Mouse (Mus musculus) forebrain, embryonic 16.5 days (tissue): Measurements from ENCODE around the gene Pomp. TPM values are rescaled to one million over a fixed set of nuclear protein-coding genes. Genes with fewer than 3 reads are reported as not detected.

Experiments used
- ATAC-seq: fragments of 200-750 bp; cut with Nextera tagmentation; 2 replicates; pipeline ENCODE4 v1.8.0; 2017; ENCODE audit warnings: mild to moderate bottlenecking, moderate library complexity
- H3K27ac ChIP-seq: fragments of 300-500 bp; sonication (generic); 2 replicates; pipeline ENCODE4 v1.5.1; 2014; ENCODE audit warnings: low read length, control low read depth
- H3K27me3 ChIP-seq: fragments of 300-500 bp; sonication (generic); replicated peaks from 2 replicates; pipeline ENCODE4 v1.6.1; 2014; ENCODE audit warnings: low read length; ENCODE audit not compliant: control insufficient read depth, insufficient read depth
- H3K36me3 ChIP-seq: fragments of 300-500 bp; sonication (generic); 2 replicates; pipeline ENCODE4 v1.6.1; 2014; ENCODE audit not compliant: control insufficient read depth, insufficient read depth
- H3K4me1 ChIP-seq: fragments of 300-500 bp; sonication (generic); replicated peaks from 2 replicates; pipeline ENCODE4 v1.6.1; 2014; ENCODE audit warnings: low read length; ENCODE audit not compliant: control insufficient read depth, insufficient read depth
- H3K4me2 ChIP-seq: fragments of 300-500 bp; sonication (generic); 2 replicates; pipeline ENCODE4 v1.6.1; 2014; ENCODE audit warnings: mild to moderate bottlenecking, low read length, control low read depth
- H3K4me3 ChIP-seq: fragments of 300-500 bp; sonication (generic); replicated peaks from 2 replicates; pipeline ENCODE4 v1.5.1; 2014; ENCODE audit warnings: mild to moderate bottlenecking, low read length, control low read depth
- H3K9ac ChIP-seq: fragments of 300-500 bp; sonication (generic); replicated peaks from 2 replicates; pipeline ENCODE4 v1.6.1; 2014; ENCODE audit warnings: low read depth, low read length, control low read depth
- H3K9me3 ChIP-seq: fragments of 300-500 bp; sonication (generic); 2 replicates; pipeline ENCODE4 v1.6.1; 2016; ENCODE audit warnings: low read length; ENCODE audit not compliant: control insufficient read depth
- WGBS: fragments of 180-500 bp; shearing (Covaris S2); extraction: QIAGEN DNeasy Blood & Tissue Kit; methylation state at CpG from one replicate; pipeline ENCODE4 v1.1.7; 2014; 5-methylcytosine and 5-hydroxymethylcytosine counted together
- polyA plus RNA-seq: library from polyadenylated mRNA; unstranded; fragments of >200 nt; fragmentation: Nextera tagmentation; extraction: Ambion mirVana; gene quantifications from 2 replicates; pipeline ENCODE4 v1.2.1, GENCODE M21; 2015

Gene Pomp
- polyA plus RNA-seq, 1 experiment from 2014 or later = 491 TPM

GRCm38 (mm10) chr5:147907144-147907543, 46.9 kb downstream of the Pomp start:
- H3K4me3 ChIP-seq = no peak overlapping the region
- no peaks in the 10 kb centered on the region for H3K27me3 ChIP-seq
- H3K9ac ChIP-seq = no peak overlapping the region
- WGBS = 67% methylated on average over 10 of the region's 11 CpGs
- no peak overlapping the region for H3K27ac ChIP-seq
- no peaks in the 10 kb centered on the region for H3K4me1 ChIP-seq
- no peaks in the 10 kb centered on the region for H3K36me3 ChIP-seq
- H3K9me3 ChIP-seq = no peaks in the 10 kb centered on the region
- no peak overlapping the region for H3K4me2 ChIP-seq
- no peak for ATAC-seq

DNA sequence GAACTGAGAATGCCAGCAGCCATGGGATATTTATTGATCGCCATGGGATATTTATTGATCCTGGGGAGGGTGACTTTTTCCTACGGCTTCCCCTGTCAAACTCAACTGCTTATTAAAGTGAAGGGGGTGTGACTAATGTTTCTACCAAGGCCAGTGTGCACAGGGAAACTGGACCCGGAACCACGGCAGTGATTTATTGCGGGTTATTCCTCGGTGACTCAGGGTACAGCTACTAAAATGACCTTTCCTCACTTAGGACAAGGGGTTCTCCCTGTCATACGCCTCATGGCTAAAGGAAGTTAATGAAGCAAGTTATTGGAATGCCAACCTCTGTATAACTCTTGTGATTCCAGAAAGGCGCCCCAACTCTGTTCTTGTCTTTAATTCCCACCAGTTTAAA, 47.6 kb downstream of the Pomp start:
- no peaks in the 10 kb centered on the region for H3K27me3 ChIP-seq
- no peaks in the 10 kb centered on the region for H3K36me3 ChIP-seq
- H3K4me2 ChIP-seq = no peak overlapping the region
- no peaks in the 10 kb centered on the region for H3K9me3 ChIP-seq
- no peak overlapping the region for H3K9ac ChIP-seq
- no peak overlapping the region for H3K4me3 ChIP-seq
- ATAC-seq = no peak
- 92% methylated on average over 8 of the region's 8 CpGs for WGBS
- H3K4me1 ChIP-seq = no peaks in the 10 kb centered on the region
- no peak overlapping the region for H3K27ac ChIP-seq

- no peak overlapping the region for H3K4me2 ChIP-seq
- H3K27me3 ChIP-seq = no peaks in the 10 kb centered on the region
- WGBS = 90% methylated on average over 12 of the region's 12 CpGs
- no peaks in the 10 kb centered on the region for H3K4me1 ChIP-seq
- H3K9ac ChIP-seq = no peak overlapping the region
- no peak for ATAC-seq
- no peaks in the 10 kb centered on the region for H3K9me3 ChIP-seq
- no peak overlapping the region for H3K4me3 ChIP-seq
- H3K27ac ChIP-seq = no peak overlapping the region
- no peaks in the 10 kb centered on the region for H3K36me3 ChIP-seq
Observed at GRCm38 (mm10) chr5:147910807-147911509, 50.7 kb downstream of the Pomp start.

- Histone ChIP-seq H3K36me3 (no peaks in the 10 kb centered on the region), H3K4me2 (no peak overlapping the region), H3K9me3 (no peaks in the 10 kb centered on the region), H3K4me3 (no peak overlapping the region), H3K4me1 (no peaks in the 10 kb centered on the region), H3K9ac (no peak overlapping the region), H3K27ac (no peak overlapping the region), H3K27me3 (no peaks in the 10 kb centered on the region)
- WGBS = 84% methylated on average over 5 of the region's 5 CpGs
- no peak for ATAC-seq
Observed at GRCm38 (mm10) chr5:147911744-147912143, 51.5 kb downstream of the Pomp start.

DNA sequence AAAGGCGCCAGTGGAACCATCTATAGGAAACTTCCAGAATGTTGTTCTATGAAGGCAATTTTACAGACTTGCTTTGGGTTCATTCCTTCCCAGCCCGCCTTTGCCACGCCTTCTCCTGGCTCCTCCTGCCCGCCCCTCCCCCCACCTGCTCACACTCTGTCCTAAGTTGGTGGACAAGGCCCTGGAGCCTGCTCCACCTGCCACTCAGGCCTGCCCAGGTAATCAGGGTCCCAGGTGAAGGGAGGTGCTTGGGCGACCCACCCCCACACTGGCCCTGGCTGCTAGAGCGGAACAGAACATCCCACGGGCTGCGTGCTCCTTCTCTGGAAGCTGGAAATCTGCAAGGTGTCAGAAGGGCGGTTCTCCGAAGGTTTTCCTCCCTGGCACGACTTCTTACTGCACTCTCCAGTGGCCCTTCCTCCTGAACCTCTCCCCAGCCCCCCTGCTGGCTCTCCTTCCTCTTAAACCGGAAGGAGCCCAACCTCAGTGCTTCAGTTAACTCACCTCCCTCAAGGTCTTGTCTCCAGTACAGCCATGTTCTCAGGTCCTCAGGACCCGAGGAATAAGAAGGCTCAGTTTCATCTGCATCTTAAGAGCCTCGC, 53.1 kb downstream of the Pomp start:
- WGBS = 44% methylated on average over 14 of the region's 14 CpGs

DNA sequence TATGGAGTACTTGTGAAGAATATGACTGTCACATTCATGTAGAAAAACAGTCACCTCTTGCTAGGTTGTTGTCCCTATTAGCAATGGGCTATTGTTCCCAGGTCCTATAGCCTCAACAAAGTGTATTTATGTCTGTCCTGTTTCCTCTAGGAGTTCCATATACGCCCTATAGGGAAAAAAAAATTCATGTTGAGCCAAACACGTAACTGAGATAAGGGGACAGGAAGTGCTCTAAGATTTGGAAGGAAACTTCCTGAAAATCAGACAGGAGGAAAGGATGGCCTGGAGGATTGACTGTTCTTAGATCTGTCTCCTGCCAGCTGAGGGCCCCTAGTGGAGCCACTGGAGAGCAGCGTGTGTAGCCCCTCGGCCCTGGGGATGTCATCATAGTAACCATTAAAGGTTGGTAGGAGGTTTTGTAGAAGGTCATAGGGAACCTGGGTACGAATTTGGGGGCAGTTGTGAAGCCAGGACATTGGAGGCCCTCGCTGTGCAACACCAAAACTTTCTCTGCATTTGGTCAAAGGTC, 54.8 kb downstream of the Pomp start:
- no peak for ATAC-seq
- Histone ChIP-seq H3K4me3 (no peak overlapping the region), H3K36me3 (no peaks in the 10 kb centered on the region), H3K4me1 (no peaks in the 10 kb centered on the region), H3K4me2 (no peak overlapping the region), H3K27me3 (no peaks in the 10 kb centered on the region), H3K9ac (no peak overlapping the region), H3K27ac (no peak overlapping the region), H3K9me3 (no peaks in the 10 kb centered on the region)
- 57% methylated on average over 6 of the region's 6 CpGs for WGBS

More for the DNA sequence above, 53.1 kb downstream of the Pomp start:
- Histone ChIP-seq H3K4me3 (no peak overlapping the region), H3K9me3 (no peaks in the 10 kb centered on the region), H3K4me2 (no peak overlapping the region), H3K9ac (no peak overlapping the region), H3K4me1 (no peaks in the 10 kb centered on the region), H3K27ac (no peak overlapping the region), H3K36me3 (no peaks in the 10 kb centered on the region), H3K27me3 (no peaks in the 10 kb centered on the region)
- ATAC-seq = no peak

GRCm38 (mm10) chr5:147916171-147916570, 55.9 kb downstream of the Pomp start:
- H3K4me1 ChIP-seq = no peaks in the 10 kb centered on the region
- no peaks in the 10 kb centered on the region for H3K9me3 ChIP-seq
- 88% methylated on average over 9 of the region's 9 CpGs for WGBS
- no peak overlapping the region for H3K9ac ChIP-seq
- H3K27me3 ChIP-seq = no peaks in the 10 kb centered on the region
- no peaks in the 10 kb centered on the region for H3K36me3 ChIP-seq
- no peak overlapping the region for H3K4me2 ChIP-seq
- no peak overlapping the region for H3K4me3 ChIP-seq
- ATAC-seq = no peak
- H3K27ac ChIP-seq = no peak overlapping the region

GRCm38 (mm10) chr5:147918044-147918846, 58.0 kb downstream of the Pomp start:
- no peak overlapping the region for H3K4me2 ChIP-seq
- no peaks in the 10 kb centered on the region for H3K27me3 ChIP-seq
- no peaks in the 10 kb centered on the region for H3K4me1 ChIP-seq
- ATAC-seq = no peak
- 82% methylated on average over 17 of the region's 17 CpGs for WGBS
- no peaks in the 10 kb centered on the region for H3K9me3 ChIP-seq
- no peak overlapping the region for H3K9ac ChIP-seq
- H3K36me3 ChIP-seq = no peaks in the 10 kb centered on the region
- H3K4me3 ChIP-seq = no peak overlapping the region
- no peak overlapping the region for H3K27ac ChIP-seq

- 82% methylated on average over 5 of the region's 5 CpGs for WGBS
- Histone ChIP-seq H3K27ac (no peak overlapping the region), H3K9ac (no peak overlapping the region), H3K4me3 (no peak overlapping the region), H3K4me1 (no peaks in the 10 kb centered on the region), H3K27me3 (no peaks in the 10 kb centered on the region), H3K9me3 (0 out of 2 replicates have a peak, but pooled peaks cover 2% of the 10 kb centered on the region), H3K4me2 (no peak overlapping the region), H3K36me3 (no peaks in the 10 kb centered on the region)
- ATAC-seq = no peak
Observed at GRCm38 (mm10) chr5:147924621-147925020, 64.4 kb downstream of the Pomp start.
